Mouse (Mus musculus) cerebral cortex, adult 2 months (tissue): ENCODE data around the gene Pear1.

Source experiments
- WGBS: fragments of 180-500 bp; shearing (Covaris S2); methylation state at CpG from one replicate; pipeline ENCODE4 v1.1.7; 2018; 5-methylcytosine and 5-hydroxymethylcytosine counted together

Pear1 gene

DNA sequence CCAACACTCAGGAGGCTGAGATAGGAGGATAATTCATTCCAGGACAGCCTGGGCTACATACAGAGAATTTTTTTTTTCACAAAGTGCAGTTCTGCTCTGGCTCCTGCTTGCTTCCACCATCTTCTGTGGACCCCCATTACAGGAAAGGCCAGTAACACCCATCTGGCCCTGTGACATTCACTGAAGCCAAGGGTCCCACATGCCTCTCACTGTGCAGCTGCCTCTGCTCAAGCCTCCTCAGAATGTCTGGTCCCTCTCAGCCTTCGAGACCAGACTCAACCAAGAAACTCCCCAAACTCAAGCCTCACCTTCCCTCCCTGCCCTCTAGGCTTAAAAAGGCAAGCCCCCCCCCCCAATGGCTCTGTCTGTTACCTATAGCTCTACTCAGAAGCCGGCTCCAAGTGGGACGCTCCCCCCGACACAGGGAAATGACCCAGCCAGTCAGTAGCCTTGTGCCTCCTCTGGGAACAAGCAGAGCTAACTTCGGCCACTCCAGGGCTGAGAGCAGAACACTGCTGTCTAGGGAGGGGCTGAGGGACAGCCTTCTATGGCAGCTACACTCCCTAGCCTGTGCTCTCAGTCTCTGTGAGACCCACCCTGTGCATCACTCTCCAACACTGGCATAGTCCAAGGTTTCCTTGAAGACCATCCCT lies 58.3 kb downstream of the Pear1 start:
- WGBS, result 74% methylated on average over 5 of the region's 5 CpGs

DNA sequence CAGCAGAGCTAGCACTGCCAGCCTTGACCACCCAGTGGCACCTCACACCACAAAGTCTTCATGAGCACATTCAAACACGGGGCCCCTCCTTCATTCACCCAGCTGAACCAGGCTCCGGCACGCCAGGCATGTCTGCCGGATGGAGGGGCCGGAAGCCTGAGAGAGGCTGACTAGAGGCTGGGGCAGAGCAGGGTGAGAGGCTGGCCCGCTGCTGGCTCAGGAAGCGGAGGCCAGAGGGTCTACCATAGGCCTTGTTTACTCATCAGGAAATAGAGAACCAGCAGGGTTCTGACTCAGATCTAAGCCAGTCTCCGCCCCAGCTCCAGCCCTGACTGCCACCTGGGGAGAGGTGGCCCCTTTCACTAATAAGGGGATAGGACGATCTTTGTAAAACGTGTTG lies 59.0 kb downstream of the Pear1 start:
- WGBS, result 59% methylated on average over 10 of the region's 10 CpGs

DNA sequence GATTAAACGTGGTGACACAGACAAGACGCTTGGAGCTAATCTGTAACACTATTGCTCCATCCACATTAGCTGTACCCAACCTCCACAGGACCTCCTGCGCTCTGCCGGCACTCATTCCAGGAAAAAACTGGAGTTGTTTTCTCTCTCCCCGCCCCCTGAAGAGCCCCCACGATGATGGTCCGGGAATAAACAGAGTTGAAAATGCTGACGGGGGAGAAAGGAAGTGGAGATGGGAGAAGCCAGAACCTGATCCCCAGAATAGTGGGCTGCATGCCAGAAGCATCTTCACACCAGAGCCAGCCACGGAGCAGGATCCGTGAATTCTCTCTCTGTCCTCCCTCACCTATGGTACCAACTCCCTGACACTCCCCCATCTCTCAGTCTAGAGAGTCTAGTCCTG lies 59.6 kb downstream of the Pear1 start:
- WGBS, result 24% methylated on average over 10 of the region's 10 CpGs

DNA sequence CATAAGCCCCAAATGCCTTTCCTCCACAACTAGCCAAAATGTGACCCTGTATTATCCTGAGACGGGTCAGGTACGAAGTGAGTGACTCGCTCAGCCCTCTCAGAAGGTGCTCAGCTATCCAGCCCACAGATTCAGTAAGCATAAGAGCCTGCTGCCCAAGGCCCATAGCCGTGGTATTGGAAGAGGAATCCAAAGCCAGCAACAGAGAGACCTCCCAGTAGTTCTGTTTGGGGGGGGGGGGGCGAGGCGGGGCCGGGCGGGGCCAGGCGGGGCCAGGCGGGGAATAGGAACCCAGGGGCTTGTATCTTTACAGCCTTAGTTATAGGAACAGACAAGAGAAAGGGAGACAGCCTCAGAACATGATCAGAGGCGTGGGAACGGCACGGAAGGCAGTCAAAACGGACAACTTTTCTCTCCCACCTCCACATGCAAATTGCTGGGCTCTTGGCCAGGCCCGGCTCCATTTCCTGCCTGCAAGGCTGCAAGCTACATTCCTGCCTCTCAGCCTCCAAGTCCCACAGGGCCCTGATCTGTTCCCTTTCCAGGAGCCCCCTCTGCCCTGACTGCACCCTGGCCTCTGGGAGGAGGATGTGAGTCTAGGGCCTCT lies 60.3 kb downstream of the Pear1 start:
- 20% methylated on average over 15 of the region's 15 CpGs for WGBS

- WGBS, result 59% methylated on average over 4 of the region's 4 CpGs
Measured at GRCm38 (mm10) chr3:87763202-87763601, 60.9 kb downstream of the Pear1 start.

DNA sequence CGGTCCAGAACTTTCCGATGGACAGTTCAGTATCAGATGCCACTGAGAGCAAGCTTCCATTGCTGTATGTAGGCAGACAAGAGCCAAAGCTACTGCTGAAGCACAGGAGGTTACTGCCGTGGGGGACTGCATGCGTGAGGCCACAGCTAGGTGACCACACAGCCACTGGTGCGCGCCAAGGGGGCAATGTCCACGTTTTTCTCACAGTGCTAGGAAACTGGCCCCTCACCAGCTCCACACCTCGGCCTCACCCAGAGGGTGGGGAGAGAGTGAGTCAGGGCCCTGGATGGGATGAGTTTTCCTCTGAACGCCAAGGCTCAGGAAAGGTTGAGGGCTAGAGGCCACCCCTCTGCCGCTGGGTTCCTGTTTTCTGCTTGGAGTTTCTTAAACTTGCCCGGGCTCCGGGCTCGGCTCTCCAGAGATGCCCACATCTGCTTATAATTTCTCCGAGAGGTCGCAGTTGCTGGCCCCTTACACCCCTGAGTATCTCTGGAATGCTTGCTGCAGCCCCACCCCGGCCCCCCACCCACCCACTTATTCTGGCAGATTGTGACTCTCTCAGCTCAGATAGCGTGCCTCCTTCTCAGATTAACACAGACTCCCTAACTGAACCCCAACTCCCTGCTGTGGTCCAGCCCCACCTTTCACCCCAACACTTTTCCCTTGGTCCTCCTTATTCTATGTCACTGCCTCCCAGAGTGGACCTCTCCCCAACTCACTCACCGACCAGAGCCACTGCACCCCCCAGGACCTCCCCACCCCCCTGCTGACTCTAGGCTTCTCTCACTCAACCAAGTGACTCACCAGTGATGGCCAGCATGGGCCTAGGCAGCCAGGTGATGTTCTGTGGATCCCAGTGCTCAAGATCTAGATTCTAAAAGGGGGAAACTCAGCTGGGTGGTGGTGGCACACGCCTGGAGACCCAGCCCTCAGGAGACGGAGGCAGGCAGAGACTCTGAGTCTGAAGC lies 62.4 kb downstream of the Pear1 start:
- 83% methylated on average over 20 of the region's 20 CpGs for WGBS

- 87% methylated on average over 3 of the region's 5 CpGs for WGBS
Measured at GRCm38 (mm10) chr3:87758641-87759040, 65.5 kb downstream of the Pear1 start.

DNA sequence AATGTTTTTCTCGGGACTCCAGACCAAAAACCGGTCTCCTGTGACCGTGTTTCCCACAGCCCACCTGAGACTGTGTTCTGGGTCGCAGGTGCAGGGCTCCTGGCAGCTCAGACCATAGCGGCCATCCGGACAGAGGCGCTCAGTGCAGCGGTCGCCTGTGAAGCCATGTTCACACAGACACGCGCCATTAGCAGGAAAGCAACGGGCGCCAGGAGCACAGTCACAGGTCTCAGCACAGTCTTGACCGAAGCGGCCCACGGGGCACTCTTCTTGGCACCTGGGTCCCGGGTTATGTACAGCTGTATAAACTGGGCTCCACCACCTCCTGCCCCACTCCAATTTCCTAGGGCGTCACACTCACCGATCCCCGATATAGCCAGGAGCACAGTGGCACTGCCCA lies 67.6 kb downstream of the Pear1 start:
- 67% methylated on average over 20 of the region's 20 CpGs for WGBS

DNA sequence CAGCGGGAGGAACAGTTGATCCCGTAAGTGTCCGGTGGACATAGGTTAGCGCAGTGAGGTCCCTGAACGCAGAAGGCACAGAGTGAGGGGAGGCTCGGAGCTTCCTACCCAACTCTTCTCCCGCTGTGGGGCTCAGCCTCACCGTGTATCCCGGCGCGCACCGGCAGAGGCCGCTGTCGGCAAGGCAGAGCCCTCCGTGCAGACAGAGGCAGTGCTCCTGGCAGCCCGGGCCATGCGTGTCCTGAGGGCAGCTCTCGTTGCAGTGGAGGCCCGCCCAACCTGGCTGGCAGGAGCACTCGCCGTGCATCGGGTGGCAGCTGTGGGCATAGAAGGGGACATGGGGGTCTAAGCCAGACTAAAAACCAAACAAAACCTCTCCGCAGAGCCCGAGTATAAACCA lies 68.1 kb downstream of the Pear1 start:
- WGBS, result 5% methylated on average over 24 of the region's 24 CpGs

DNA sequence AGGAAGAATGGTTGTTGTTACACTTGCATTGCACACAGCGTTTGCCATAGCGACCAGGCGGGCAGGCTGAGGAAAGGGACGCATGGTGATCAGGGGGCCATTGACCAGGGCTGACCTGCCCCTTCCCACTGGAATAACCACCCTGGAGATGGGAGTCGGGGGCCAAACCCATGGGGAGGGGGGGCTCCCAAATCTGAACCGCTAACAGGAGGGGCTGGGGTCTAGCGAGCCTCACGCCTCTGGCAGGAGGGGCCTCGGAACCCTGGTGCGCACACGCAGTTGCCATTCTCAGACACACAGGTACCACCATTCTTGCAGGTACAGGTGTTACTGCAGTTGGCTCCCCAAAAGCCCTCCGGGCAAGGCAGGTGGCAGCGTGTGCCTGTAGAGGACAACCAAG lies 70.3 kb downstream of the Pear1 start:
- 87% methylated on average over 13 of the region's 13 CpGs for WGBS

DNA sequence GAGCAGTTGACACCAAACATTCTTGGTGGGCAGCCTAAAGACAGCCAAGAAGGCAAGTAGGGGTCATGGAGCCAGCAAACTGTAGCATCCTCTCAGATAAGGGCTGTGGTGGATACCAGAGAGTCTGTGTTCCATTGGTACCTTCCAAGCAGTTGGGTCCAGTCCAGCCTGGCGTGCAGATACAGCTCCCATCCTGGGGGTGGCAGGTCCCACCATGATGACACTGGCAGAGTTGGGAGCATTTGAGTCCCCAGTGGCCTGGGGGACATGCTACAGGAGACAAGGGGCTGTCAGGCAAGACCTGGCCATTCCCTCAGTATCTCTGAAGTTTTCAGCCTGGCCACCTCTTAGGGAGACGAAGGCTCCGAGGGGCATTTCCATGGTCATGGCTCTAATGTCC lies 71.5 kb downstream of the Pear1 start:
- 92% methylated on average over 3 of the region's 3 CpGs for WGBS

DNA sequence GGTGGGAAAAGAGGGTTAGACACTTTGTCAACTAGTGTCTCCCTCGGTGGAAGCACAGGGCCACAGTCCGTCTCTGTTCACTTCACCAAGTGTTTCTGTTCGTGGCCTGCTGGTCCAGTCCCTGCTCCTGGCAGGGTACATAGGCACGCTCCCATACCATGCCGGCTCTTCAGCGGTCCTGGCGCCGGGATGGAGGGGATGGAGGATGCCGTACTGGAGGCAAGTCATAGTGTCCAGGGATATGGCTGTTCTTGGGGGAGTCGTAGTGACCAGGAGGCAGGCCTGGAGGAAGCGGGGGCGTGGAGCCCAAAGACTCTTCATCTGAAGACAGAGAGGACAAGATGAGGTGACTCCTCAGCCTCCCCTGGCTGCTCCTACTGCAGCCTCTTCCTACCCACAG lies 74.1 kb downstream of the Pear1 start:
- WGBS, result 89% methylated on average over 12 of the region's 12 CpGs

- WGBS, result 16% methylated on average over 5 of the region's 5 CpGs
Measured at GRCm38 (mm10) chr3:87749036-87749435, 75.1 kb downstream of the Pear1 start.

DNA sequence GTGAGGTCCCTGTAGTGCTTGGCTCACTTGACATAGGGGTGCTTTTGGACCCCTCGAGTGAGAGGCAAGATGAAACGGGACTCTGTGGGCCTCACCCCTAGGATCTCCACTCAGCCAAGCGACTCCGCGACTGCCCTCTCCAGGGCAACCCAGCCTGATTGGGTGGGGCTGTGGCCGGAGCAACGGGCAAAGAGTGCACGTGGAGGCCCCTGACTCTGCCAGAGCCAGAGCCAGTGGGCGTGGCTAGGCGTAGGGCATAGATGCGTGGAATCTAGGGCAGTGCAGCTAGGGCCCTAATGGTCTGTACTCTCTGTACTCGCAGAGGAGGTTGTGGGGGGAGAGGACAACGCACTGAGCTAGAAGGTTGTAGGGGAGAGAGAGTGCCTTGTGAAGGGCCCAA lies 75.7 kb downstream of the Pear1 start, which contains the start of gene Lrrc71:
Lrrc71 (minus strand) TSS at position 195 of the 400 bp plus-strand sequence.
- 57% methylated on average over 13 of the region's 13 CpGs for WGBS

DNA sequence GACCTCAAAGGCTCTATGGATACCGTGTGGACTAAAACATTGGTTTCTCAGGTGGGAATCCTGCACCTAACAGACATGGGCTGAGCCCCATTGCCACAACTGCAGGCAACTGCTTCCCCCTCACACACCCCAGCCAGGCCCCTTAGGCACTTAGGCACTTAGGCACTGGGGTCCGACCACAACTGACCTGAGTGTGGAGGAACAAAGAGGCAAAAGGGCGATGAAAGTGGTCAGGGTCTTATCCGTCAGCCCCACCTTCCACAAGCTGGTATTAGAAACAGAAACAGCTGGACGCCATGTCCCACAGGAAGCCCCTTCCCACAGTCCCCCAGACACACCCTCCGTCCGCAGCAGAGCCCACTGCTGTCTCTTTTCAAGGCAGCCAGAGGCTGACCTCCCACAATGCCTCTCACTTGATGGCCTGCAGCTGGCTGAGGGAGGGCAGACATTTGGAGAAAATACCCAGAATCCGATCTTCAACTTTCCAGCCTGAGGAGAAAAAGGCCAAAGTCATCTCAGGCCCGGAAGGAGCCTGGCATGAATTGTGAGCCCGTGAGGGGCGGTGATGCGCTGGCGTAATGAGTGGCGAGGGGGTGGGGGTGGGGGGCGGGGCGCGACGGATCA lies 79.0 kb downstream of the Pear1 start:
- WGBS, result 47% methylated on average over 18 of the region's 18 CpGs

DNA sequence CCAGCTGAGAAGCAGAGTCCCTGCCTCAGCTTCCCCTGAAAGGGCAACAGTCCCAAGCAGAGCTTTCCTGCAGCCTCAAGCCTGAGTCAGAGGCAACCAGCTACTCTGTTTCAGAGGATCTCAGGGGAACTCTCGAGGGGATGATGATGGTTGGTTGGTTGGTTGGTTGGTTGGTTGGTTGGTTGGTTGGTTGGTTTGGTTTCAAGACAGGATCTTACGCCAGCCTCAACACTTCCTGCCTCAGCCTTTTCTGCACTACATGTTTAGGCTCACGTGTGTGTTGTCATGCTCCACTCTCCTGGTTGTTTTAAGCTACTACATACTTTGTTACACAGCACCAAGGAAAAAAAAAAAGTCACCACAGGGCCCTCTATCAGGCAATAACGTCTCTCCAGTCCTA lies 80.2 kb downstream of the Pear1 start:
- 87% methylated on average over 4 of the region's 4 CpGs for WGBS

DNA sequence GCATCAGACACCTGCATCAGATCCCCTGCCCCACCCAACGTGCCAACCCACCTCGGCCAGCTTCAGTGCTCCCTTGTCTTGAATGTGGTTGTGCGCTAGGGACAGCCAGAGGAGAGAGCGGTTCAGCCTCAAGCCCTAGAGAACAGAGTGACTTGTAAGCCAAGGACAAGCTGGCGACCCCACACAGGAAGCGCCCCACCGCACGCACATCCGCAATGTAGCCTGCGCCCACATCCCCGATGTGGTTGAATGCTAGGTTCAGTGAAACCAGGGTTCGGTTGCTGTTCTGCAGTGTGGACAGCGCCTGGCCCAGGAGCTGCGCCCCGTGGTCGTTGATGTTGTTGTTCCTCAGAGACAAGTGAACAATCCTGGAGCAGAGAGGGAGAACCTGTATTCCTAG lies 81.4 kb downstream of the Pear1 start:
- WGBS, result 90% methylated on average over 16 of the region's 16 CpGs

DNA sequence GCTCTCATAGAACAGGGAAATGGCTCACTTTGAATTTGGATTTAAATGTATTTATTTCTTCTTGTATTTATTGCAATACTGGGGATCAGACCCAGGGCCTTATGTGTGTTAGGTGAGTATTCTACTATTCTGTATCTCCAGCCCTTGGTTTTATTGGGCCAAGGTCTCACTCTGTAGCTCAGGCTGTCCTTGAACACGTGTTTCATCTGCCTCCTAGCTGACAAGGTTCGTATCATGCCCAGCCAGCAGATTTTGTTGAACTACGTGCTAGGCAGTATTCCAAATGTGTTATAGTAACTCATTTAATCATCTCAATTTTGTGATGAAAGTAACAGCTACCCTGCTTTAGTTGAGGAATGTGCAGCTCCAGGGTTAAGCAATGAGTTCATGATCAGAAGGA lies 82.1 kb downstream of the Pear1 start:
- 41% methylated on average over 3 of the region's 3 CpGs for WGBS

DNA sequence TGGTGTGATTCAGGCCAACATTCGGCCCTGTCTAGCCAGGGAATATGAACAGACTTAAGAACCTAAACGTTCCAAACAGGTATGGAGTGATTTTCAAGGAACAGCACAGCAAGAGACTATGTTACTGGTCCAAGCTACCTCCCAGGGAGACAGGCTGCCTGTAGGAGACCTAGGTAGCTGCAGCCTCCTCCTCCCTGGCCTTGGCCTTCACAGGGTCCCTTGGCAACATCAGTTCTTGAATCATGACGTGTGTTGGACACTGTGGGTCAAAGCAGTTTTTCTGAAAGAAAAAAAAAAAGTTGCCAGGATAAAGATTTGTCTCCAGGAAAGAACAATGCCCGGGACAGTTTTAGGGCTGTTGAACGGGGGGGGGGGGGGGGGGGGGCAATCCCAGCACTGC lies 85.2 kb downstream of the Pear1 start:
- WGBS, result 68% methylated on average over 5 of the region's 5 CpGs

DNA sequence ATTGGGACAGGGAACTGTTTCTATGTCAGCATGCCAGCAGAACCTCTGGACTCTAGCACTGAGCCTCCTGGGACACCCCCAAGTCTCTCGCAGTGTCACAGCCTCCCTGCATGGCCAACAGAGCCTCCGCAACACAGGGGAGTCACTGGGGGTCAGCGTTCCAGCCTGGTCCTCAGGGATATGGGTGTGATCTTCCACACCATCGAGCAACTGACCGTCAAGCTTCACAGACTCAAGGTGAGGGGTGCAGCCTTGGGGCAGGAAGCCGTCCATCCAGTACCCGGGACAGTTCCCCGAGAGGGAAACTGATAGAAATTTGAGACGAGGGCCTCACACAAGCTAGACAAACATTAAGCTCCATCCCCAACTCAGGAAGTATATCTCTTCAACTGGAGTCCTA lies 88.8 kb downstream of the Pear1 start:
- WGBS, result 91% methylated on average over 9 of the region's 9 CpGs

- WGBS, result 87% methylated on average over 11 of the region's 11 CpGs
Measured at GRCm38 (mm10) chr3:87733984-87734761, 89.9 kb downstream of the Pear1 start.
